Mouse (Mus musculus) ovary, postnatal 10 days (tissue): ENCODE results near the gene Mydgf.

Experiments used
- DNase-seq: peaks from one replicate; pipeline ENCODE4 v3.0.0; 2022; ENCODE audit warnings: low spot score

Mydgf gene

GRCm38 (mm10) chr17:56183658-56184103 lies at the start of gene Mydgf:
TSS of gene Mydgf (minus strand) at chr17:56183920.
- DNase-seq, result peak; percentile 86

GRCm38 (mm10) chr17:56233389-56233788 lies 49.7 kb upstream of the Mydgf start:
- no peak for DNase-seq

GRCm38 (mm10) chr17:56229943-56230342 lies 46.2 kb upstream of the Mydgf start:
- no peak for DNase-seq

GRCm38 (mm10) chr17:56226566-56226965 lies 42.8 kb upstream of the Mydgf start:
- no peak for DNase-seq

- DNase-seq, result no peak
These were observed 41.2 kb upstream of the Mydgf start for GRCm38 (mm10) chr17:56224916-56225315.

- no peak for DNase-seq
These were observed 36.1 kb upstream of the Mydgf start for GRCm38 (mm10) chr17:56219805-56220204.

- DNase-seq, result no peak
These were observed 35.5 kb upstream of the Mydgf start for GRCm38 (mm10) chr17:56219251-56219650.

- peak; percentile 53 for DNase-seq
These were observed 34.9 kb upstream of the Mydgf start, which contains the start of gene Dpp9 for GRCm38 (mm10) chr17:56218377-56219191. TSS of gene Dpp9 (minus strand) at chr17:56218905.

DNA sequence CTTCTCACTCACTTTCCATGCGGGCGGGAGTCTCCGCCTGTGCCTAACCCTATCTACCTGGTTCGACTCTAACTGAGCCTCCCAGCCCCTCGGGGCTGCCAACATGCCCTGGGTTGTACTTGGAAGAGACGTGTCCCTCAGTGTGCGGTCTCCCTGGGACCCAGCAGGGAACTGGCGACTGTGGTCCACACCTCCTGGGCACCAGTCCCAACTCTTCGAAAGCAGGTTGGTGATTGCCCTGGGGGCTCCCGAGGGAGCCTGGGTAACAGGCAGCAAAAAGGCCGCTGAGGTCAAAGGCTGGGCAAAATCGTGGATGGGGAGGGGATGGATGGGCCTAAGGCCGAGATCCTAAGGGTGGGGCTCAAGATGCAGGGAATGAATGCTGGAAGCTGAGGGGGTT lies 34.0 kb upstream of the Mydgf start:
- no peak for DNase-seq

DNA sequence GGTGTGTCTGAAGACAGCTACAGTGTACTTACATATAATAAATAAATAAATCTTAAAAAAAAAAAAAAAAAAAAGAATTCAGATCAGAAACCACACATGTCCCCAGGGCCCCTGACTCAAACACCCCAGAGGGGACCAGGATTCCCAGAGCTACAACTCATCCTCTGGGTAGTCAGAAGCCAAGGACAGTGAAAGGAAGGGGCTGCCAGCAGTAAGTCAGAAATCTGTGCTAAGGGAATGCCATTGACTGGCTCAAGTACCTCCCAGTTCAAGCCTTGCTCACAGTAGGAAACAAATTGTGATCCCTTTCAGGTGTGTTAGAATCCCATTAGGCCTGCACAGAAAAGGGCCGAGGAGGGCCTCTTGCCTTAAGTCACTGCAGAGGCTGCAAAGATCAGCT lies 30.5 kb upstream of the Mydgf start:
- no peak for DNase-seq

GRCm38 (mm10) chr17:56212676-56213075 lies 29.0 kb upstream of the Mydgf start:
- no peak for DNase-seq

- no peak for DNase-seq
These were observed 27.4 kb upstream of the Mydgf start for GRCm38 (mm10) chr17:56211090-56211489.

DNA sequence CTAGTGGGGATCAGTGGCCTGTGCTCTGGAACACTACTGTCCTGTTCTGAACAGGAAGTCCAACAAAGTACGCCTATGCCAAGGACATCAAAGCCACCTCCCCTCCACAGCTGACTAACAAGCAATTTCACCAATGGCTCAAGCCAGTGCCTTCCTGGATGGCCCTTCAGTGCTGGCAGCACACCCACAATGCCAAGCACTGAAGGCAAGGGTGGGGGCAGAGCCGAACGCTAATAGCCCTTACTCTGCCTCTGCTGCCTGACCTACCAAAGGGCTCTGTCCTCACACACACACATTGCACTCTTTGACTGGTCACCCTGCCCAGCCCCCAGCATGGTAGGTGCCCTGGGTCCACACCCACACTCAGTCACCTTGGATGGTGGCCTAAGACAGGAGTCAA lies 25.1 kb upstream of the Mydgf start:
- DNase-seq, result no peak

GRCm38 (mm10) chr17:56207963-56208530 lies 24.3 kb upstream of the Mydgf start:
- no peak for DNase-seq

DNA sequence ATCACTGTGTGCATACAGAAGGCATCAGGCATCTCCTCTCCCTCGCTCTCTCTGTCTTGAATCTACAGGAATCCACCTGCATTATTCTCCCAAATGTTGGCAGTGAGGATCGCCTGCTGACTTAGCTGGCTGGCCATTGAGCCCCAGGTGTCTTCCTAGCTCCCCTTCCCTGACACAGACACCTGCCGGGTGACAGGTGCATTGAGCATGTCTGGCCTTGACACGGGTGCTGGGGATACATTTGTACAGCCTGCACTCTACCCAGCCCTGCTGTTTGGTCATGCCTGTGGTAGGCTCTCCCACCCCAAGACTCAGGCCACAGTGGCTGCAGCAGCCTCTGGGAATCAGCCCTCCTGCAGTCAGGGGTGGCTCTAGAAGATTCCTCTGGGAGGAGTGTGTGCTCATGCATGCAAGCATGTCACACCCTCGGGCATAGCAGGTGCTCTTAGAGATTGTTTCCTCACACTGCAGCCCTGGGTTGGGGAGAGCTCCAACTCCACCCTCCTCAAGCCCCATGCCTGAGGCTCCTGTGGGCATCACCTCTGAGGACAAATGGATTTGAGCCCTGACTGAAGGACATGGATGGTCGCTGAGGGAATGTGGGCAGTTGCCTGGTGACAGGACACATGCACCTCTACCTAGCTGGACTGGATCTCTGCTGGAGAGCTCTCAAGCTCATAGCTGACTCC lies 23.4 kb upstream of the Mydgf start:
- DNase-seq, result no peak

GRCm38 (mm10) chr17:56206276-56206884 lies 22.7 kb upstream of the Mydgf start:
- no peak for DNase-seq

- no peak for DNase-seq
These were observed 20.0 kb upstream of the Mydgf start for GRCm38 (mm10) chr17:56203729-56204128.

- no peak for DNase-seq
These were observed 18.8 kb upstream of the Mydgf start for GRCm38 (mm10) chr17:56202476-56202875.

DNA sequence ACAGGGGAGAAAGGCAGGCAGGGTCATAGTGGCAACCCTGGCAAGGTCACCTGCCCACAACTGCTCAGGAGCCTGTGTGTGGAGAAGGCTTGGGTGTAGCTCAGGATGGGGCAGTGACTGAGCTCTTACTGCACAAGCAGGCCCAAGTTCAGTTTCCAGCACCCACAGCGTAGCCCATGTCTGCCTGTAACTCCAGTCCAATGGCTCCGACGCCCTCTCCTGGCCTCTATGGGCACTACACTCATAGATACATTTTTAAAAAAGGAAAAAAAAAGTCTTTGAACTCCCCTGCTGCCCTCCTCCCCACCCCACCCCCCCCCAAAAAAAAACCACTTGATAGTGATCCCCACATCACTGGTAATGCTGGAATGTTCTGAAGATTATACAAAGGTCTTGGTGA lies 17.9 kb upstream of the Mydgf start:
- DNase-seq, result no peak

DNA sequence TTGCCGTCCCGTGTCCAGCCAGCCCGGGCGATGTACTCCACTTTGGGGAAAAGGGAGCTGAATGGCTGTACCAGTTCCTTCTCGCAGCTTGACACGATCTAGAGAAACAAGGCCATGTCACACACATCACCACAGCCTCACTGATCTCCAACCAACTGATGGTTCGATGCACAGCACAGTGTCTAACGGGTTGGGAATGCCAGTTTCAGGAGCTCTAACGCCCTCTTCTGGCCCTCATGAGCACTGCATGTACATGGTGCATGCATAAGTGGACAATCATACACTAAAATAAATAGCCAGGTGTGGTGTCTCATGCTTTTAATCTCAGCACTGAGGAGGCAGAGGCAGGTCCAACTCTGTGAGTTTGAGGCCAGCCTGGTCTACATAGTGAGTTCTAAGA lies 16.9 kb upstream of the Mydgf start:
- DNase-seq, result no peak

GRCm38 (mm10) chr17:56196860-56197259 lies 13.1 kb upstream of the Mydgf start:
- no peak for DNase-seq

GRCm38 (mm10) chr17:56194765-56195164 lies 11.0 kb upstream of the Mydgf start:
- DNase-seq, result no peak

DNA sequence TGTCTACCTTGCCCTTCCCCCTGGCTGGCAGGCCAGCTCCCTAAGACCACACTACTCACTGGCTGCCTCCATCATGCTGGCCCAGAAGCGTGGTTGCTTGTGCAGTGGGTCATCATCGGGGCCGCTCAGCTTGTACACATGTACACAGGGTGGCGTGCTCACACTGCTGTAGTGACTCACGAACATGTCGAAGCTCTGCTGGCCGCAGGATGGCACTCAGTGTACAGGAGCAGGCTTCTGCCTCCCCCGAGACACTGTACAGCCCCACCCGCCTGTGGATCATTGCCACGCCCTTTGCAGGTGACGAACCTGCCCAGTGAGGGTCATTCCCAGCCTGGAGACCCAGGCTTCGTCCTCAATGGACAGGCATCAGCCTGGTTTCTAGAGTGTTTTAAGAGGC lies 10.6 kb upstream of the Mydgf start:
- DNase-seq, result no peak
